Mouse (Mus musculus) heart, embryonic 12.5 days (tissue): Measurements from ENCODE around the gene Sc5d. TPM values are rescaled to one million over a fixed set of nuclear protein-coding genes. Genes with fewer than 3 reads are reported as not detected.

Experiments
- ATAC-seq: fragments of 200-750 bp; cut with Nextera tagmentation; 2 replicates; pipeline ENCODE4 v1.8.0; 2017; ENCODE audit warnings: moderate TSS enrichment, moderate library complexity; ENCODE audit not compliant: insufficient number of reproducible peaks, low FRiP score
- H3K27ac ChIP-seq: fragments of 300-500 bp; sonication (generic); 2 replicates; pipeline ENCODE4 v1.5.1; 2016; ENCODE audit warnings: mild to moderate bottlenecking, moderate library complexity; ENCODE audit not compliant: poor library complexity, severe bottlenecking
- H3K27me3 ChIP-seq: fragments of 300-500 bp; sonication (generic); replicated peaks from 2 replicates; pipeline ENCODE4 v1.6.1; 2016; ENCODE audit warnings: mild to moderate bottlenecking, moderate library complexity
- H3K36me3 ChIP-seq: fragments of 300-500 bp; sonication (generic); 2 replicates; pipeline ENCODE4 v1.6.1; 2016; ENCODE audit warnings: mild to moderate bottlenecking, moderate library complexity
- H3K4me1 ChIP-seq: fragments of 300-500 bp; sonication (generic); replicated peaks from 2 replicates; pipeline ENCODE4 v1.6.1; 2016; ENCODE audit warnings: mild to moderate bottlenecking
- H3K4me2 ChIP-seq: fragments of 300-500 bp; sonication (generic); 2 replicates; pipeline ENCODE4 v1.6.1; 2016; ENCODE audit warnings: mild to moderate bottlenecking, moderate library complexity
- H3K4me3 ChIP-seq: fragments of 300-500 bp; sonication (generic); 2 replicates; pipeline ENCODE4 v1.5.1; 2016; ENCODE audit warnings: mild to moderate bottlenecking
- H3K9ac ChIP-seq: fragments of 300-500 bp; sonication (generic); 2 replicates; pipeline ENCODE4 v1.6.1; 2016; ENCODE audit warnings: mild to moderate bottlenecking, moderate library complexity
- H3K9me3 ChIP-seq: fragments of 300-500 bp; sonication (generic); replicated peaks from 2 replicates; pipeline ENCODE4 v1.6.1; 2016; ENCODE audit warnings: mild to moderate bottlenecking, moderate library complexity
- WGBS: fragments of 180-500 bp; shearing (Covaris S2); methylation state at CpG from one replicate; pipeline ENCODE4 v1.1.7; 2016; 5-methylcytosine and 5-hydroxymethylcytosine counted together
- polyA plus RNA-seq: library from polyadenylated mRNA; unstranded; fragments of >200 nt; fragmentation: Nextera tagmentation; extraction: Ambion mirVana; gene quantifications from 2 replicates; pipeline ENCODE4 v1.2.1, GENCODE M21; 2016

The Sc5d gene
- polyA plus RNA-seq, 1 experiment from 2014 or later: 42.7 TPM

DNA sequence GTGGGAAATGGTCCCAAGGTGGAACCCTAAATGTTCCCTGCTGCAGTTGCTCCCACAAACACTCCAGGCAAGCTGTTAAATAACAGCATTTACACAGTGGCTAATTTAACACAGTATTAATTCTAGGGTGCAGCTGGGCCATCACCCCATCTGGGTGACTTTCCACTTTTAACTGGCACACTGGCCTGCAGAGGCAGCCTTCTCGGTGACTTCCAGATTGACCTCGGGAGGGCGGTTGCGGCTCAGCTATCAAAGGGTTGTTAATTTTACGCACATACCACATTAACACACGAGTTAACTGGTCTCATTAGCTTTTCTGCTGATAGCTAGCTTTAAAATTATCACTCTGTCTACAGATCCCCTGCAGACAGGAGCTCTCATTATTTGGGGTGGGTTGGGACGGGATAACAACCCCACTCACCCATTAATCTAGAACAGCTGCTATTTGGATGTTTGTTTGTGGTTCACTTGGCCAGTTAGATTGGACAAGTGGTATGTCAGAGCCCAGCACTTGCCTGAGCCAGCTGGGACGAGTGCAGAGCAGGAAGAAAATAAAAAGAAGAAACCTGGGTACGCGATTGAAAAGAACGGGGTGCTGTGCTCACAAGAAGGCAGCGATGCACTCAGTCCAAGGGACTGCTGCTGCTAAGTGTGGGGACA, 44.9 kb downstream of the Sc5d start:
- 70% methylated on average over 12 of the region's 12 CpGs for WGBS
- H3K4me3 ChIP-seq: no peak overlapping the region
- H3K9me3 ChIP-seq: 0 out of 2 replicates have a peak, but pooled peaks cover 2% of the 10 kb centered on the region
- H3K36me3 ChIP-seq: no peaks in the 10 kb centered on the region
- no peaks in the 10 kb centered on the region for H3K27me3 ChIP-seq
- no peak overlapping the region for H3K9ac ChIP-seq
- H3K4me2 ChIP-seq: no peak overlapping the region
- no peak for ATAC-seq
- H3K27ac ChIP-seq: no peak overlapping the region
- H3K4me1 ChIP-seq: no peaks in the 10 kb centered on the region

DNA sequence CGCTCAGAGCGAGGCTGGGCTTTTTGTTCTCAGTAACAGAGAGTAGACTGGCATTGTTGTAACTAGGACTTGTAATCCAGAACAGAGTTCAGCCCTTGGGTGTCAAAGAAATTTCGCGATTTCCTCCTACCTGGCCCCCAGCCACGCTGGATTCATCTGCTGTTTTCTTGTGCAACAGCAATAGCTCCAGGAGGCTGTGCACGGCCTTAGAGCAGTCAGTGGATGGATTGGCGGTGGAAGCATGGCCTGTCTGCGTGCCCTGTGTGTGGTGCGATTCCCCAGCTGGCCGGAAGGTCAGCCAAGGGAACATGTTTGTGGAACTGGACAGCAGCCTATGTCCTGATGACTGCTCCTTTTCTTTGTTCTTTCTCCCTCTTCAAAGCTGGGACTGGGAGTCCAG, 46.4 kb downstream of the Sc5d start:
- no peaks in the 10 kb centered on the region for H3K27me3 ChIP-seq
- WGBS: 82% methylated on average over 10 of the region's 10 CpGs

GRCm38 (mm10) chr9:42214116-42214515, 49.9 kb downstream of the Sc5d start:
- Histone ChIP-seq H3K9me3 (0 out of 2 replicates have a peak, but pooled peaks cover 3% of the 10 kb centered on the region), H3K4me3 (no peak overlapping the region), H3K36me3 (no peaks in the 10 kb centered on the region), H3K27me3 (no peaks in the 10 kb centered on the region), H3K4me1 (no peaks in the 10 kb centered on the region), H3K9ac (no peak overlapping the region), H3K27ac (no peak overlapping the region), H3K4me2 (no peak overlapping the region)
- WGBS: 55% methylated on average over 1 of the region's 1 CpGs
- ATAC-seq: no peak

More for the DNA sequence above, 46.4 kb downstream of the Sc5d start:
- H3K36me3 ChIP-seq: no peaks in the 10 kb centered on the region
- no peak overlapping the region for H3K4me3 ChIP-seq
- H3K27ac ChIP-seq: no peak overlapping the region
- no peak overlapping the region for H3K4me2 ChIP-seq
- 0 out of 2 replicates have a peak, but pooled peaks cover 3% of the 10 kb centered on the region for H3K9me3 ChIP-seq
- H3K9ac ChIP-seq: no peak overlapping the region
- H3K4me1 ChIP-seq: no peaks in the 10 kb centered on the region
- no peak for ATAC-seq

- Histone ChIP-seq H3K36me3 (no peaks in the 10 kb centered on the region), H3K4me3 (no peak overlapping the region), H3K9me3 (0 out of 2 replicates have a peak, but pooled peaks cover 3% of the 10 kb centered on the region), H3K27ac (no peak overlapping the region), H3K4me2 (no peak overlapping the region), H3K9ac (no peak overlapping the region), H3K27me3 (no peaks in the 10 kb centered on the region), H3K4me1 (no peaks in the 10 kb centered on the region)
- no peak for ATAC-seq
- WGBS: 76% methylated on average over 1 of the region's 1 CpGs
Measured at GRCm38 (mm10) chr9:42213142-42213541, 50.9 kb downstream of the Sc5d start.

DNA sequence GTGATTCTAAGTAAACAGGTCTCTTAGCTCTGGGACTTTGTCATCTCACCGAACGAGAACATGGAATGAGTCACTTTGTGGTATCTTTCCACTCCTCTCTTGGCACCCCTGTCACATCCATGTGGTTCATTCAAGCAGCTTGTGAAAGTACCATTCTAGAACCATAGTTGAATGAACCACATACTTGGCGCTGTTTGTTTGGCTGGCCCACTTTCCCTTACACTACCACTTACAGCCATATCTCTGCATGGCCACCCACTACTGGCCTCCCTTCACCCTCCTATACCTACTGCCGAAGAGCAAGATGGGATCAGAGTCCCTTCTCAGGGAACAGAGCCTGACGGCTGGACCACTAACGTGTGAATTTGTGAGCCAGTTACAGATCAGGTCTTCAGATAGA, 54.4 kb downstream of the Sc5d start:
- H3K27ac ChIP-seq: no peak overlapping the region
- H3K4me1 ChIP-seq: no peaks in the 10 kb centered on the region
- H3K4me3 ChIP-seq: no peak overlapping the region
- WGBS: 61% methylated on average over 6 of the region's 6 CpGs
- ATAC-seq: no peak
- H3K4me2 ChIP-seq: no peak overlapping the region
- H3K27me3 ChIP-seq: no peaks in the 10 kb centered on the region
- no peak overlapping the region for H3K9ac ChIP-seq
- no peaks in the 10 kb centered on the region for H3K36me3 ChIP-seq
- 0 out of 2 replicates have a peak, but pooled peaks cover 3% of the 10 kb centered on the region for H3K9me3 ChIP-seq

DNA sequence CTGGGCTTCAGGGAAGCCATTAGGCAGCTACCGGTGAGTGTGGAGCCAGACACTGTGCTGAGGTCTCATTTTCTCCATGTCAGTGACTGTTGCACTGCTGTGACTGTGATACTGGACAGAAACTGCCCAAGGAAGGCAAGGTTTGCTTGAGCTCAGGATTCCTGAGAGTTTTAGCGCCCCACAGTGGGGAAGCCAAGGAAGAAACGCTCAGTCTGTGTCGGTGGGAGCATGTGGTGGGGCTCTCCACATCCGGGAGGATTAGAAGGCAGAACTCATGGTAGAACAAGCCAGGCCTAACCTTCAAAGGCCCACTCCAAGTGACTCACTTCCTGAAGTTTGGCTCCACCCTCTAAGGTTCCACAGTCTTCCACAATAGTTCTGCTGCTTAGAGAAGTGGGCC, 55.6 kb downstream of the Sc5d start:
- no peaks in the 10 kb centered on the region for H3K9me3 ChIP-seq
- WGBS: 30% methylated on average over 5 of the region's 5 CpGs
- no peak for ATAC-seq
- no peaks in the 10 kb centered on the region for H3K27me3 ChIP-seq
- H3K27ac ChIP-seq: no peak overlapping the region
- no peaks in the 10 kb centered on the region for H3K4me1 ChIP-seq
- H3K4me3 ChIP-seq: no peak overlapping the region
- H3K9ac ChIP-seq: no peak overlapping the region
- no peaks in the 10 kb centered on the region for H3K36me3 ChIP-seq
- H3K4me2 ChIP-seq: no peak overlapping the region

- no peaks in the 10 kb centered on the region for H3K27me3 ChIP-seq
- H3K9me3 ChIP-seq: no peaks in the 10 kb centered on the region
- H3K9ac ChIP-seq: no peak overlapping the region
- no peaks in the 10 kb centered on the region for H3K36me3 ChIP-seq
- 59% methylated on average over 1 of the region's 1 CpGs for WGBS
- no peak for ATAC-seq
- H3K4me1 ChIP-seq: no peaks in the 10 kb centered on the region
- H3K27ac ChIP-seq: no peak overlapping the region
- H3K4me3 ChIP-seq: no peak overlapping the region
- no peak overlapping the region for H3K4me2 ChIP-seq
Measured at GRCm38 (mm10) chr9:42206750-42207149, 57.3 kb downstream of the Sc5d start.

DNA sequence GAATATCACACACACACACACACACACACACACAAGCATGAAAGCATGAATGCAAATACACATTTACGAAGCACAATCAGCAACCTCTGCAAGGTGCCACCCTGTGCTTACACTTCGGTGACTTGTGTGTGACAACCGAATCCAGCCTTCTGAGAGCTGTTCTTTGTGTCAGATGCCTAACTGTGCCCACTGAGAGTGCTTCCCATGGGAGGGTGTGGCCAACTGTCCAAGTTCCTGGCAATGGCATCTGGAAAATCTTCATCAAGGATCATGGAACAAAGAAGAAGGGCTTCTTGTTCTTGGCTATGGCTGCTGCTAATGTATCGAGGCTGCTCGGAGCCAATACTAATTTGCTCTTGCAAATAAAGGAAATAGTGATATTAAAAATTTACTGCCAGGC, 61.8 kb downstream of the Sc5d start:
- Histone ChIP-seq H3K36me3 (no peaks in the 10 kb centered on the region), H3K9ac (no peak overlapping the region), H3K27ac (no peak overlapping the region), H3K4me1 (no peaks in the 10 kb centered on the region), H3K4me2 (no peak overlapping the region), H3K27me3 (no peaks in the 10 kb centered on the region), H3K4me3 (no peak overlapping the region), H3K9me3 (no peaks in the 10 kb centered on the region)
- ATAC-seq: no peak
- WGBS: 83% methylated on average over 5 of the region's 5 CpGs

Other genes with a start within 250 kb of the Sc5d start
- 9.5 and 9.6 TPM in 2 replicates for gene Sorl1, start 140.0 kb downstream of the Sc5d start, polyA plus RNA-seq
- 0.08 and 0.19 TPM in 2 replicates for gene Tecta, start 135.7 kb upstream of the Sc5d start, polyA plus RNA-seq
- 5.2 and 5.4 TPM in 2 replicates for gene Tbcel, start 243.6 kb upstream of the Sc5d start, polyA plus RNA-seq